Mouse (Mus musculus): ENCODE data around the gene Aplf. TPM values are rescaled to one million over a fixed set of nuclear protein-coding genes. Genes with fewer than 3 reads are reported as not detected.

The Aplf gene
- polyA plus RNA-seq, 1 experiment: 3.8 TPM

GRCm38 (mm10) chr6:87599825-87600224, 72.2 kb downstream of the Aplf start:
- H3K27ac ChIP-seq (ENCODE audit: control insufficient read depth, insufficient read depth, low read depth, low read length): no peak overlapping the region
- no peak overlapping the region for H3K4me3 ChIP-seq (ENCODE audit: control insufficient read depth, low read depth, low read length)
- TF ChIP-seq POLR2A (IDR thresholded peaks at IDR 0.05; ENCODE audit: control insufficient read depth, low read depth, low read length): no peak
- TF ChIP-seq CTCF (IDR thresholded peaks at IDR 0.05; ENCODE audit: control insufficient read depth, insufficient read depth, insufficient replicate concordance, low read depth, low read length): no peak

GRCm38 (mm10) chr6:87597116-87597833, 74.7 kb downstream of the Aplf start:
- Histone ChIP-seq H3K27me3 (ENCODE audit: control insufficient read depth, insufficient read depth, low read length) (no peaks in the 10 kb centered on the region), H3K36me3 (ENCODE audit: control insufficient read depth, insufficient read depth, low read length) (no peaks in the 10 kb centered on the region), H3K27ac (ENCODE audit: control insufficient read depth, insufficient read depth, low read depth, low read length) (no peak overlapping the region), H3K4me1 (ENCODE audit: control insufficient read depth, insufficient read depth, low read length) (no peaks in the 10 kb centered on the region), H3K4me3 (ENCODE audit: control insufficient read depth, low read depth, low read length) (no peak overlapping the region)
- TF ChIP-seq CTCF (IDR thresholded peaks at IDR 0.05; ENCODE audit: control insufficient read depth, insufficient read depth, insufficient replicate concordance, low read depth, low read length) (no peak), POLR2A (IDR thresholded peaks at IDR 0.05; ENCODE audit: control insufficient read depth, low read depth, low read length) (no peak)

More at GRCm38 (mm10) chr6:87599825-87600224, 72.2 kb downstream of the Aplf start:
- Histone ChIP-seq H3K4me1 (ENCODE audit: control insufficient read depth, insufficient read depth, low read length) (no peaks in the 10 kb centered on the region), H3K36me3 (ENCODE audit: control insufficient read depth, insufficient read depth, low read length) (no peaks in the 10 kb centered on the region), H3K27me3 (ENCODE audit: control insufficient read depth, insufficient read depth, low read length) (no peaks in the 10 kb centered on the region)

DNA sequence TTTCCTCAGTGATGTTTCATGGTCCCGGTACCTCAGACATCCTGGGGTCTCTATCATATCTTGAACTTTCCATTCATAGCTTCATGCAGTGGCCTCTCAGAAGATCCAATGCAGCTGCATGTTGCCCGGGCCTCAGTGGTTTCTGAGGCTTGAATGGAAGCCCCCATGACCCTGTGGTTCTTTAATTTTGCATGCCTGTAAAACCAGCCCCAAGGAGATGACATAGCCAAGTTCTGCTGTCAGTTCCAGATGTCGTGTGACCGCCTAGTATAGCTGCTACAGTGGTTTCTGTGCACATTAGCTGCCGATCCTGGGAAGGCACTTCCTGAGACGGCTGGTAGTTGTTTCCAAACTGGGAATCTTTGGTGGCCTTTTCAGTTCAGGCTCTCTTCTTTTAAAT, 77.8 kb downstream of the Aplf start:
- H3K36me3 ChIP-seq (ENCODE audit: control insufficient read depth, insufficient read depth, low read length): no peaks in the 10 kb centered on the region
- peaks cover 7% of the 10 kb centered on the region for H3K4me1 ChIP-seq (ENCODE audit: control insufficient read depth, insufficient read depth, low read length)
- H3K4me3 ChIP-seq (ENCODE audit: control insufficient read depth, low read depth, low read length): no peak overlapping the region
- no peak overlapping the region for H3K27ac ChIP-seq (ENCODE audit: control insufficient read depth, insufficient read depth, low read depth, low read length)
- TF ChIP-seq CTCF (IDR thresholded peaks at IDR 0.05; ENCODE audit: control insufficient read depth, insufficient read depth, insufficient replicate concordance, low read depth, low read length) (no peak), POLR2A (IDR thresholded peaks at IDR 0.05; ENCODE audit: control insufficient read depth, low read depth, low read length) (no peak)
- H3K27me3 ChIP-seq (ENCODE audit: control insufficient read depth, insufficient read depth, low read length): no peaks in the 10 kb centered on the region

DNA sequence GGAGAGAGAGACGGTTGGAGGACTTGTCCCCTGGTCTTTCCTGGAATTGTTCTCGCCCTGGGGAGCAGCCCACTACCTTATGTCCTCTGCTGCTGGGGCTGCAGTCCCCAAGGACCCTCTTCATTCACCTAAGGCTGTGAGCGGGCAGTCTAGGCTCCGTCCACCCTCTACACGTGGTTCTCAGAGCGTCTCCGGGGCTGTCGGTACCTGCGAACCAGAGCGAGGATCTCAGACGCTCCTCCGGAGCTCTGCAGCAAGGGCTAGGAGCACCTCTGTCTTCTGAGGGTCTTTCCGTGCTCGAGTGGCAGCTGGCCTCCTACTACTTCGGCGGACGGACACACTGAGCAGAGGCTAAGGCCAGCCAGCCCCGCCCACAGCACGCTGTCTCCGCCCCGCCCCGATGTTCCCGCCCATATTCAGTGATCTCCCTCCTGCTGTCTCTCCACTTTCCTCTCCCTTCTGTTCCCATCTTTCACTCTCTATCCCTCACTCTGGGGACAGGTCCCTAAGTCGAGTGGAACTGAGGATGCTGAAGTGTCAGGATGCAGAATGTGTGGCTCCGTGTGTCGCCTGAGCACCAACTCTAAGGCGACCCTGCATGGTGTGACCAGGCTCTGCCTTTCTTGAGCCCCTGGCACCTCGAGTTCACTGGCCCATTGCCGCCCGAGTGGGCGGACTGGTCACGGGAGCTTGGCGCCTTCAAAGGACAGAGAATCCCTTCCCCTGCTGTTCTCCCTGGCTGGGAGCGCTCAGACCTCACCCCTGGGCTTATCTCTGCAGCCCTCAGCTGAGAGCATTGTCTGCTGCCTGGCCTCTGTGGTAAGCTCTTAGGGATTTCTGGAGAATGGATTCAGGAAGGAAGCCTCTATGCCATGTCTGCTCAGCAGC, 81.4 kb downstream of the Aplf start, which contains the start of gene Prokr1:
Gene Prokr1 (minus strand): TSS at position 350 of the 888 bp plus-strand sequence.
- no peaks in the 10 kb centered on the region for H3K36me3 ChIP-seq (ENCODE audit: control insufficient read depth, insufficient read depth, low read length)
- H3K4me3 ChIP-seq (ENCODE audit: control insufficient read depth, low read depth, low read length): peak within 1 kb of the TSS; percentile 82
- H3K27ac ChIP-seq (ENCODE audit: control insufficient read depth, insufficient read depth, low read depth, low read length): no peak within 1 kb of the TSS
- H3K27me3 ChIP-seq (ENCODE audit: control insufficient read depth, insufficient read depth, low read length): no peaks in the 10 kb centered on the region
- peaks cover 7% of the 10 kb centered on the region for H3K4me1 ChIP-seq (ENCODE audit: control insufficient read depth, insufficient read depth, low read length)
- TF ChIP-seq POLR2A (IDR thresholded peaks at IDR 0.05; ENCODE audit: control insufficient read depth, low read depth, low read length) (no peak), CTCF (IDR thresholded peaks at IDR 0.05; ENCODE audit: control insufficient read depth, insufficient read depth, insufficient replicate concordance, low read depth, low read length) (no peak)

DNA sequence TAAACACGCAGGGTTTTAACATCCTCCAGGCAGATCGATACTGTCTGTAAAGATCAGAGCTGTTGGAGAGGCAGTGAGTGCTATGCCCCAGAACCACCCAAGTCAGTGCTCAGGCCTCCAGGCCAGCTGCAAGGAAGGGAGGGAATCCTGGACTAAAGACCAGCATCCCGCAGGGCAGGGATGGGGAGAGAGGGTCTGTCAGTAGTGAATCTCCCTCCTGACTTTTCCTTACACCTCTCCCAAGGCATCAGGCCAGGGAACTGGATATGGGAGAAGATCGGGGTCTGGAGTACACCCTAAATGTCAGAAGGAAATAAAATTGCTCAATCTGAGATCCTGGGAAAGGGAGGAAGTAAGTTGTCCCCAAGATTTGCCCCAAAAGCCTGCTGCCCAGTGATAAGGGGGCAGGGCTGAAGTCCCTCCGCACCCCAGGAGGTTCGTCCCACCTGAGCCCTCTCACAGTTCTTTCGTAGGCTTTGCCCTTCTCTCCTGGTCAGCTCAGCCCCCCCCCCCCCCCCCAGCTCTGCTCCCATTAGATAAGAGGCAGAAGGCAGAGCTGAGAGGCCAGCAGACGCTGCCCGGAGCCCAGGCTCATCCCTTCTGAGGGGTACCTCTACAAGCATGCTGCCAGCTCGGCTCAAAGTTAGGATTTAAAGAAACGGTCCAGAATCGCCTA, 82.1 kb downstream of the Aplf start:
- no peaks in the 10 kb centered on the region for H3K27me3 ChIP-seq (ENCODE audit: control insufficient read depth, insufficient read depth, low read length)
- peak overlapping the region; percentile 82 for H3K4me3 ChIP-seq (ENCODE audit: control insufficient read depth, low read depth, low read length)
- TF ChIP-seq CTCF (IDR thresholded peaks at IDR 0.05; ENCODE audit: control insufficient read depth, insufficient read depth, insufficient replicate concordance, low read depth, low read length): no peak
- TF ChIP-seq POLR2A (IDR thresholded peaks at IDR 0.05; ENCODE audit: control insufficient read depth, low read depth, low read length): no peak
- no peaks in the 10 kb centered on the region for H3K36me3 ChIP-seq (ENCODE audit: control insufficient read depth, insufficient read depth, low read length)
- H3K4me1 ChIP-seq (ENCODE audit: control insufficient read depth, insufficient read depth, low read length): peaks cover 7% of the 10 kb centered on the region
- no peak overlapping the region for H3K27ac ChIP-seq (ENCODE audit: control insufficient read depth, insufficient read depth, low read depth, low read length)

GRCm38 (mm10) chr6:87583991-87584390, 88.0 kb downstream of the Aplf start:
- Histone ChIP-seq H3K27ac (ENCODE audit: control insufficient read depth, insufficient read depth, low read depth, low read length) (no peak overlapping the region), H3K4me3 (ENCODE audit: control insufficient read depth, low read depth, low read length) (no peak overlapping the region), H3K4me1 (ENCODE audit: control insufficient read depth, insufficient read depth, low read length) (peaks cover 2% of the 10 kb centered on the region), H3K36me3 (ENCODE audit: control insufficient read depth, insufficient read depth, low read length) (no peaks in the 10 kb centered on the region), H3K27me3 (ENCODE audit: control insufficient read depth, insufficient read depth, low read length) (no peaks in the 10 kb centered on the region)
- TF ChIP-seq POLR2A (IDR thresholded peaks at IDR 0.05; ENCODE audit: control insufficient read depth, low read depth, low read length) (no peak), CTCF (IDR thresholded peaks at IDR 0.05; ENCODE audit: control insufficient read depth, insufficient read depth, insufficient replicate concordance, low read depth, low read length) (no peak)
